8 mouse cellular contexts compared by ENCODE assay signal in the genomic region with DNA sequence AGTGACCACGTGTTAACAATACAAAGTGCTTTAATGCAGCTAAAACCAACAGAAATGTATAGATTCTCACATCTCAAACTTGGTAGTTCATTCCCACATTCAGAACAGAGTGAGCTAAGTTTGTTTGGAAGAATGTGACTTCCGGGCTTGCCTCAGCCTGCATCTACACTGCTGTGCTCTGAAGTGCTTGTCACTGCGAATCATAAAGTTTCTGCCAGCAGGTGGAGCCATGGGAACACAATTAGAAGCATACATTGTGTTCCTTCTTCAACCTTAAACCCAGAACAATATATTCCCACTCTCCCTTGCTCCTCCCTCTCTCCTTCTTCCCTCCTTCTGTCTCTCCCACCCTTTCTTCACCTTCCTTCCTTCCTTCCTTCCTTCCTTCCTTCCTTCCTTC.
DNase-seq lines count a peak whose midpoint lies in the region; ATAC-seq and TF ChIP-seq lines count a peak whose summit lies in the region.

No protein-coding gene starts in this region.

- WGBS in heart, embryonic 12.5 days = 9% methylated on average over 3 of the region's 3 CpGs
- 11% methylated on average over 3 of the region's 3 CpGs for WGBS in limb, embryonic 10.5 days
- WGBS in midbrain, embryonic 16.5 days = 8% methylated on average over 3 of the region's 3 CpGs
- WGBS in stomach, embryonic 15.5 days = 8% methylated on average over 3 of the region's 3 CpGs

- H3K4me3 ChIP-seq in heart, embryonic 12.5 days = no peak overlapping the region
- no peak overlapping the region for H3K4me3 ChIP-seq in cortical plate, adult 2 months (ENCODE audit: insufficient read depth, low read length)
- no peak overlapping the region for H3K4me3 ChIP-seq in limb, embryonic 10.5 days
- no peak overlapping the region for H3K4me3 ChIP-seq in midbrain, embryonic 16.5 days (ENCODE audit: low read depth, low read length)
- H3K4me3 ChIP-seq in stomach, embryonic 15.5 days (replicated peaks) = no peak overlapping the region

- no peaks in the 10 kb centered on the region for H3K27me3 ChIP-seq in heart, embryonic 12.5 days (replicated peaks)
- H3K27me3 ChIP-seq in limb, embryonic 10.5 days (ENCODE audit: low read depth, poor library complexity, severe bottlenecking) = no peaks in the 10 kb centered on the region
- no peaks in the 10 kb centered on the region for H3K27me3 ChIP-seq in midbrain, embryonic 16.5 days (ENCODE audit: control insufficient read depth, insufficient read depth, low read depth, low read length)
- H3K27me3 ChIP-seq in stomach, embryonic 15.5 days (replicated peaks) = no peaks in the 10 kb centered on the region

- no peaks in the 10 kb centered on the region for H3K9me3 ChIP-seq in heart, embryonic 12.5 days (replicated peaks)
- no peaks in the 10 kb centered on the region for H3K9me3 ChIP-seq in limb, embryonic 10.5 days (replicated peaks)
- no peaks in the 10 kb centered on the region for H3K9me3 ChIP-seq in midbrain, embryonic 16.5 days (replicated peaks; ENCODE audit: control insufficient read depth, low read length, poor library complexity, severe bottlenecking)
- no peaks in the 10 kb centered on the region for H3K9me3 ChIP-seq in stomach, embryonic 15.5 days

- H3K4me2 ChIP-seq in heart, embryonic 12.5 days = no peak overlapping the region
- H3K4me2 ChIP-seq in midbrain, embryonic 16.5 days (ENCODE audit: low read length) = no peak overlapping the region
- no peak overlapping the region for H3K4me2 ChIP-seq in stomach, embryonic 15.5 days

- intact Hi-C loops in gastrocnemius, postnatal 14 days (cut with DNase I; ENCODE audit: low total_unique reads) = no loop called here

- H3K4me1 ChIP-seq in heart, embryonic 12.5 days (replicated peaks) = no peaks in the 10 kb centered on the region
- no peaks in the 10 kb centered on the region for H3K4me1 ChIP-seq in cortical plate, adult 2 months (ENCODE audit: control insufficient read depth, insufficient read depth, low read length)
- H3K4me1 ChIP-seq in limb, embryonic 10.5 days = no peaks in the 10 kb centered on the region
- H3K4me1 ChIP-seq in midbrain, embryonic 16.5 days (ENCODE audit: control insufficient read depth, insufficient read depth, low read length) = no peaks in the 10 kb centered on the region
- no peaks in the 10 kb centered on the region for H3K4me1 ChIP-seq in stomach, embryonic 15.5 days

- H3K36me3 ChIP-seq in heart, embryonic 12.5 days = no peaks in the 10 kb centered on the region
- H3K36me3 ChIP-seq in limb, embryonic 10.5 days = no peaks in the 10 kb centered on the region
- H3K36me3 ChIP-seq in midbrain, embryonic 16.5 days (ENCODE audit: control insufficient read depth, insufficient read depth, low read length) = no peaks in the 10 kb centered on the region
- H3K36me3 ChIP-seq in stomach, embryonic 15.5 days = no peaks in the 10 kb centered on the region

- H3K9ac ChIP-seq in heart, embryonic 12.5 days = no peak overlapping the region
- no peak overlapping the region for H3K9ac ChIP-seq in midbrain, embryonic 16.5 days (ENCODE audit: low read depth, low read length)
- H3K9ac ChIP-seq in stomach, embryonic 15.5 days = no peak overlapping the region

- TF ChIP-seq POLR2A in cortical plate, adult 2 months (IDR thresholded peaks at IDR 0.05; ENCODE audit: extremely low read depth, insufficient read depth, low read length) = no peak

- ATAC-seq in heart, embryonic 12.5 days (ENCODE audit: insufficient number of reproducible peaks, low FRiP score) = no peak
- ATAC-seq in midbrain, embryonic 16.5 days = peak; percentile 96
- ATAC-seq in stomach, embryonic 15.5 days (ENCODE audit: insufficient read depth, low FRiP score, low read depth) = peak; percentile 66; the same call in 1 of the 2 replicates

- DNase-seq in heart, adult 18-20 months = peak; percentile 48 to 86
- peak; percentile 67 for DNase-seq in gastrocnemius, postnatal 14 days
- DNase-seq in kidney, adult 8-10 months = peak; percentile 76 to 92
- peak; percentile 84 for DNase-seq in limb, embryonic 10.5 days (ENCODE audit: low spot score)

- no peak overlapping the region for H3K27ac ChIP-seq in heart, embryonic 12.5 days (ENCODE audit: poor library complexity, severe bottlenecking)
- no peak overlapping the region for H3K27ac ChIP-seq in cortical plate, adult 2 months (ENCODE audit: insufficient read depth, low read length)
- no peak overlapping the region for H3K27ac ChIP-seq in limb, embryonic 10.5 days
- H3K27ac ChIP-seq in midbrain, embryonic 16.5 days (ENCODE audit: low read length) = no peak overlapping the region
- no peak overlapping the region for H3K27ac ChIP-seq in stomach, embryonic 15.5 days

- TF ChIP-seq CTCF in cortical plate, adult 2 months (IDR thresholded peaks at IDR 0.05; ENCODE audit: extremely low read depth, insufficient read depth, low read length) = peak; percentile 86
